Mouse (Mus musculus) embryonic facial prominence, embryonic 15.5 days (tissue): Measurements from ENCODE around the gene Nbea. TPM values are rescaled to one million over a fixed set of nuclear protein-coding genes. Genes with fewer than 3 reads are reported as not detected.
A peak's percentile ranks its signal among the peaks of the same experiment; 100 is the strongest.

Experiments
- ATAC-seq: fragments of 200-750 bp; cut with Nextera tagmentation; 2 replicates; pipeline ENCODE4 v1.8.0; 2017; ENCODE audit warnings: low read depth, moderate TSS enrichment; ENCODE audit not compliant: insufficient number of reproducible peaks, low FRiP score, low TSS enrichment
- H3K27ac ChIP-seq: fragments of 300-500 bp; sonication (generic); replicated peaks from 2 replicates; pipeline ENCODE4 v1.5.1; 2015; ENCODE audit warnings: mild to moderate bottlenecking, inconsistent platforms
- H3K27me3 ChIP-seq: fragments of 300-500 bp; sonication (generic); 2 replicates; pipeline ENCODE4 v1.6.1; 2015; ENCODE audit warnings: inconsistent platforms
- H3K36me3 ChIP-seq: fragments of 300-500 bp; sonication (generic); 2 replicates; pipeline ENCODE4 v1.6.1; 2015; ENCODE audit warnings: mild to moderate bottlenecking, inconsistent platforms
- H3K4me1 ChIP-seq: fragments of 300-500 bp; sonication (generic); 2 replicates; pipeline ENCODE4 v1.6.1; 2015; ENCODE audit warnings: inconsistent platforms
- H3K4me2 ChIP-seq: fragments of 300-500 bp; sonication (generic); replicated peaks from 2 replicates; pipeline ENCODE4 v1.6.1; 2015; ENCODE audit warnings: mild to moderate bottlenecking, inconsistent platforms
- H3K4me3 ChIP-seq: fragments of 300-500 bp; sonication (generic); replicated peaks from 2 replicates; pipeline ENCODE4 v1.5.1; 2015; ENCODE audit warnings: mild to moderate bottlenecking, inconsistent platforms
- H3K9ac ChIP-seq: fragments of 300-500 bp; sonication (generic); 2 replicates; pipeline ENCODE4 v1.6.1; 2015; ENCODE audit warnings: inconsistent platforms
- H3K9me3 ChIP-seq: fragments of 300-500 bp; sonication (generic); replicated peaks from 2 replicates; pipeline ENCODE4 v1.6.1; 2016; ENCODE audit warnings: inconsistent platforms
- WGBS: fragments of 180-500 bp; shearing (Covaris S2); methylation state at CpG from one replicate; pipeline ENCODE4 v1.1.7; 2015; 5-methylcytosine and 5-hydroxymethylcytosine counted together
- polyA plus RNA-seq: library from polyadenylated mRNA; unstranded; fragments of >200 nt; fragmentation: Nextera tagmentation; extraction: Ambion mirVana; gene quantifications from 2 replicates; pipeline ENCODE4 v1.2.1, GENCODE M21; 2015

Gene Nbea
- polyA plus RNA-seq, 1 experiment from 2014 or later, result 13.3 TPM

DNA sequence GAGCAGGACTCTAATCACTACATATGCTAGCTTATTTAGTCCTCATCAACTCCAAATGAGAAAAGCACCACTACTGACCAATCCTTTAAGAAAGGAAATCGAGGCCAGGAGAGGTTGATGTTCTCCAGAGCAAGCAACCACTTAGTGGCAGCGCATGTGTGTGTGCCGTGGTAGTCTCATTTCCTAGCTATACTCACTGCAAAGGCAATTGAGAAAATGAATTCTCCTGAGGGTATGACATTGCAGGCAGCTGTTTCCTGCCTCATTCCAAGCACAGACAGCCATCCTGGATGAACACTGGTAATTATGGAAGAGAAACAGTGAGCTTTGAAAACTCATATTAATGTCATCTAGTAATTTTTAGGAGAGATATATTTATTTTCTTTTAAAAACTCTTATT, 358.6 kb downstream of the Nbea start:
- Histone ChIP-seq H3K27me3 (no peaks in the 10 kb centered on the region), H3K4me3 (no peak overlapping the region), H3K27ac (no peak overlapping the region), H3K4me1 (no peaks in the 10 kb centered on the region), H3K9me3 (no peaks in the 10 kb centered on the region), H3K4me2 (no peak overlapping the region), H3K36me3 (no peaks in the 10 kb centered on the region), H3K9ac (no peak overlapping the region)
- ATAC-seq, result no peak
- WGBS, result 31% methylated on average over 3 of the region's 3 CpGs

- peaks cover 14% of the 10 kb centered on the region for H3K4me1 ChIP-seq
- H3K27me3 ChIP-seq, result no peaks in the 10 kb centered on the region
- ATAC-seq, result no peak
- H3K9me3 ChIP-seq, result no peaks in the 10 kb centered on the region
- no peaks in the 10 kb centered on the region for H3K36me3 ChIP-seq
- H3K9ac ChIP-seq, result no peak overlapping the region
- H3K4me3 ChIP-seq, result no peak overlapping the region
- no peak overlapping the region for H3K4me2 ChIP-seq
- H3K27ac ChIP-seq, result no peak overlapping the region
Measured at GRCm38 (mm10) chr3:55819598-55819997, 363.9 kb downstream of the Nbea start.

GRCm38 (mm10) chr3:55818082-55818481, 365.4 kb downstream of the Nbea start:
- Histone ChIP-seq H3K27me3 (no peaks in the 10 kb centered on the region), H3K9ac (no peak overlapping the region), H3K4me1 (peaks cover 14% of the 10 kb centered on the region), H3K4me3 (no peak overlapping the region), H3K9me3 (no peaks in the 10 kb centered on the region), H3K4me2 (no peak overlapping the region), H3K36me3 (no peaks in the 10 kb centered on the region), H3K27ac (no peak overlapping the region)
- WGBS, result 80% methylated on average over 2 of the region's 2 CpGs
- no peak for ATAC-seq

DNA sequence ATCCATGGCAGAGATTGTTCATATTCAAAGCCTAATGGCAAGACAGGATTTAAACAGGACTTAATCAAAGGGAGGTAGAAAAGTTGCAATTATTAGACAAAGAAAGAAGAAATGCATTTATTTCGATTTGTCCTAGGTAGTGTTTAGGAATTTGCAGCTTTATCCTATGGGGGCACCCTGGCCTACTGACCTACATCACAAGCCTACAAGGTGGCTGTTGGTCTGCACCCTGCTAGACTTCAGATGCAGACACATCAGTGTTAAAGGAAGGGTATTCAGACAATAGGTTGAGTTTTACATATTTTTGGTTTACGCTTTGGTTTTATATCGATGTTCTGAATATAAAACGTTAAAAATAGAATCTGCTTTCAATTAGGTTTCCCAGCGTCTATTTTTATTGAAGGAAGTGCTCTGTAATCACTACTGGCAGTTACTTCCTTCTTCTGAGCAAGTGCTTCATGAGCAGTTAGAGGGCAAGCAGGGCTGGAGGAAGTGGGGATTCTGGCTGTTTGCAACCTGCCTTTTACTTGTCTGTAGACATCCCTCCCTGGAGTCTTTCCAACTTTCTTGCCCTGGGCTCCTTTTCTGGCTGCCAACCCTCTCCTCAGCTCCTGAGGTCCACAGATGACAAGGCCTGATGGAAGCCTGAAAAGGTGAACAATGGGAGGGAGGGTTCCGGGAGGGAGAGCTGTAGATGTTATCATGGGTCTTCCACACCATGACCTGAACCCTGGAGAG, 366.7 kb downstream of the Nbea start:
- H3K27ac ChIP-seq, result peak overlapping the region; percentile 39; the same call in 1 of the 2 replicates
- no peaks in the 10 kb centered on the region for H3K9me3 ChIP-seq
- H3K36me3 ChIP-seq, result no peaks in the 10 kb centered on the region
- H3K4me3 ChIP-seq, result no peak overlapping the region
- H3K4me2 ChIP-seq, result no peak overlapping the region
- H3K4me1 ChIP-seq, result peaks cover 14% of the 10 kb centered on the region
- no peaks in the 10 kb centered on the region for H3K27me3 ChIP-seq
- 36% methylated on average over 6 of the region's 6 CpGs for WGBS
- no peak overlapping the region for H3K9ac ChIP-seq
- no peak; the same call in 1 of the 2 replicates for ATAC-seq

- H3K4me3 ChIP-seq, result no peak overlapping the region
- H3K4me2 ChIP-seq, result no peak overlapping the region
- ATAC-seq, result no peak
- H3K4me1 ChIP-seq, result peaks cover 14% of the 10 kb centered on the region
- no peaks in the 10 kb centered on the region for H3K27me3 ChIP-seq
- H3K9ac ChIP-seq, result no peak overlapping the region
- no peaks in the 10 kb centered on the region for H3K36me3 ChIP-seq
- WGBS, result 29% methylated on average over 5 of the region's 5 CpGs
- H3K27ac ChIP-seq, result 0 out of 2 replicates have a peak overlapping the region, but pooled peaks have one; percentile 31
- no peaks in the 10 kb centered on the region for H3K9me3 ChIP-seq
Measured at GRCm38 (mm10) chr3:55816096-55816495, 367.4 kb downstream of the Nbea start.

DNA sequence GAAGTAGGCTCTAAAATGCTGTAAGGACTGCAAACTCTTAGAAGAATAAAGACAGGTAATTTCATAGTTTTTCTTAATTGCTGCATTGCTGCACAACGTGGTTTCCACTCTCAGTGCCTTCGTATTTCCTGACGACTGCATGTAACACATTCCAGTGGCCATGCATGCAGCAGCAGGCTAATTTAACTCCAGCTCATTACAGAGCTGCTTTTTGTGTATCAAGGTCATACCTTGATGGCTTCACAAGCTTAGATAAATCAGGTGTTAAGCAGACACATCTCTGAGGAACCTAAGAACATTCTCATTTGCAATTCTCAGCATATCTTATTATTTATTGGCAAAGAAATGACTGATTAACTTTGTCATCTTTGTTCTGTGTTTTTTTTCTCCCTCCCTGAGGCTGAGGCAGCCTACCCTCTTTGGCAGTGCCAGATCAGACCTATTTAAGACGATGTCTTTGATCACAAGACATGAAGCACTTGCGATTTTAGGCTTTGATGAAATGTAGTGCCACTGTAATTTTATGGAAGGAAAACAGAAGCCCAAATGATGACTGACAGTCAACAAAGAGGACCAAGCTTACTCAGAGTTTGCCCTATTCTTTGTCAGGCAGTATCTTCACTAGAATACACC, 368.4 kb downstream of the Nbea start:
- WGBS, result 25% methylated on average over 5 of the region's 5 CpGs
- Histone ChIP-seq H3K27me3 (no peaks in the 10 kb centered on the region), H3K4me3 (no peak overlapping the region), H3K9me3 (no peaks in the 10 kb centered on the region), H3K36me3 (no peaks in the 10 kb centered on the region), H3K9ac (no peak overlapping the region), H3K27ac (no peak overlapping the region), H3K4me1 (peaks cover 14% of the 10 kb centered on the region), H3K4me2 (no peak overlapping the region)
- ATAC-seq, result no peak

- H3K9me3 ChIP-seq, result no peaks in the 10 kb centered on the region
- H3K27ac ChIP-seq, result no peak overlapping the region
- H3K4me1 ChIP-seq, result no peaks in the 10 kb centered on the region; the same call in 1 of the 2 replicates
- WGBS, result 57% methylated on average over 2 of the region's 2 CpGs
- H3K36me3 ChIP-seq, result no peaks in the 10 kb centered on the region
- H3K27me3 ChIP-seq, result no peaks in the 10 kb centered on the region
- no peak overlapping the region for H3K9ac ChIP-seq
- no peak overlapping the region for H3K4me2 ChIP-seq
- no peak overlapping the region for H3K4me3 ChIP-seq
- ATAC-seq, result no peak
Measured at GRCm38 (mm10) chr3:55794768-55795167, 388.7 kb downstream of the Nbea start.

DNA sequence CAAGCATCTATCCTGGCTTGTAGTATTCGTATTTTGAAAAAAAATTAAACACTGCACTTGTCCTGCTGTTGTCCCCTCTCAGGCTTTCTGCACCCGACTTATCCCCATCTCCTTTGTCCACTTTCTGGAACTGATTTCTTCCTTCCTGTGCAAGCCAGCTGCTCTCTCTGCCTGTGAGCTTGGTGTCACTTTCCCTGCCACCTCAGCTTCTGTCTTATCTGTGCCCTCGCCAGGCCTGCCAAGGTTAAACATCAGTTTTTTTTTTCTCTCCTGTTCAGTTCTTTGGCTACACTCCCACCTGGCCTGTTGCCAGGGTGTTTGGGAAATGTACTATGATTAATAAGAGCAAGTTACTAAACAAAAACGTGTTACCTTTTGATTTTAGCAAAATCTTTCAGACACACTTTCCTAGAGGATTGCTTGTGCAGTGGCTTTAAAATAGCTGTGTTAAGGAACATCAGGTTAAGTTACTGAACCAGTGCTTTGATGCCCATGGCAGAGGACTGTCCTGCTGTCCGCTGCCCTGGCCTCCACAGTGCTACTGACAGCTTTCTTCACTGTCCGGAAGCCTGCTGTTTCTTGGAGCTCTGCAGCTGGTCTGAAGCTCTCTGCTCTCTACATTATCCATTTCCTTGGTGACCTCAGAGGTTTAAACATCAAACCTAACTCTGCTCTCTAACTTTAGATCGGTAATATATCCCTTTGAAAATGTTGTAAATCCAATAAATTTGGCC, 389.5 kb downstream of the Nbea start:
- Histone ChIP-seq H3K9me3 (no peaks in the 10 kb centered on the region), H3K4me2 (no peak overlapping the region), H3K4me1 (no peaks in the 10 kb centered on the region; the same call in 1 of the 2 replicates), H3K36me3 (no peaks in the 10 kb centered on the region), H3K9ac (no peak overlapping the region), H3K4me3 (no peak overlapping the region), H3K27ac (no peak overlapping the region), H3K27me3 (no peaks in the 10 kb centered on the region)
- WGBS, result 60% methylated on average over 7 of the region's 7 CpGs
- ATAC-seq, result no peak

- H3K4me2 ChIP-seq, result no peak overlapping the region
- WGBS, result 58% methylated on average over 5 of the region's 5 CpGs
- no peaks in the 10 kb centered on the region for H3K4me1 ChIP-seq
- no peak overlapping the region for H3K27ac ChIP-seq
- H3K27me3 ChIP-seq, result no peaks in the 10 kb centered on the region
- no peak overlapping the region for H3K4me3 ChIP-seq
- no peak overlapping the region for H3K9ac ChIP-seq
- ATAC-seq, result no peak
- H3K9me3 ChIP-seq, result no peaks in the 10 kb centered on the region
- no peaks in the 10 kb centered on the region for H3K36me3 ChIP-seq
Measured at GRCm38 (mm10) chr3:55792251-55792650, 391.2 kb downstream of the Nbea start.

DNA sequence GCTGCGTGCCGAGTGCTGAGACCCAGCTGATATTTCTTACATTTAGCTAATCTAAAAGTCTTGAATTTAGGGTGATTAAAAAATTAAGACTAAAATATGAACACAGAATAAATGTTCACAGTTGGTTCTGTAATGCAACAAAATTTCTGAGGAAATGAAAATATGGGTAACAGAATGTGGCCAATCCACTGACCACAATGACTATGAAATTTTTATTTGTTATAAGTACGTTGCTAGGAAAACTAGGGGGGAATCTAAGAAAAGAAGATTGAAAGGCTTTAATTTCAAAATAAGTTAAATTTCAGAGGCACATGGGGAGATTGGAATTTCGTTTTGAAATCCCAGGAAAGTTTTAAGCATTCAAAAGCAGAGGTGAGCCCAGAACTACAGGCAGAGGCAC, 392.9 kb downstream of the Nbea start:
- no peaks in the 10 kb centered on the region for H3K4me1 ChIP-seq
- no peak for ATAC-seq
- H3K4me2 ChIP-seq, result no peak overlapping the region
- no peak overlapping the region for H3K9ac ChIP-seq
- no peak overlapping the region for H3K27ac ChIP-seq
- WGBS, result 74% methylated on average over 4 of the region's 4 CpGs
- H3K36me3 ChIP-seq, result no peaks in the 10 kb centered on the region
- H3K4me3 ChIP-seq, result no peak overlapping the region
- H3K27me3 ChIP-seq, result peaks cover 5% of the 10 kb centered on the region
- no peaks in the 10 kb centered on the region for H3K9me3 ChIP-seq

- H3K27ac ChIP-seq, result no peak overlapping the region
- no peak overlapping the region for H3K9ac ChIP-seq
- H3K9me3 ChIP-seq, result no peaks in the 10 kb centered on the region
- H3K27me3 ChIP-seq, result peaks cover 7% of the 10 kb centered on the region
- no peak overlapping the region for H3K4me3 ChIP-seq
- no peak for ATAC-seq
- H3K4me2 ChIP-seq, result no peak overlapping the region
- 55% methylated on average over 2 of the region's 2 CpGs for whole genome bisulfite sequencing
- H3K36me3 ChIP-seq, result no peaks in the 10 kb centered on the region
- no peaks in the 10 kb centered on the region for H3K4me1 ChIP-seq
Measured at GRCm38 (mm10) chr3:55789856-55790255, 393.6 kb downstream of the Nbea start.
